Mouse (Mus musculus): ENCODE measurements around the gene Gpank1. TPM values are rescaled to one million over a fixed set of nuclear protein-coding genes. Genes with fewer than 3 reads are reported as not detected.

The Gpank1 gene
- 1 to 10 TPM; 4.9 to 6.3 TPM for total RNA-seq (2021)
- long read RNA-seq, experiment 1, partial matches to known transcripts: 0 of 5 reads
- long read RNA-seq, experiment 1, other reads (novel, unspliced or antisense): 2 of 5 reads
- long read RNA-seq, experiment 2, partial matches to known transcripts: 0 of 6 reads
- long read RNA-seq, experiment 2, other reads (novel, unspliced or antisense): 4 of 6 reads

GRCm38 (mm10) chr17:35121143-35121799 is at the start of gene Gpank1:
Gpank1 (plus strand) TSS chr17:35121455.
- DNase-seq: peak; percentile 96

- no peak for DNase-seq
These were observed 47.2 kb upstream of the Gpank1 start for GRCm38 (mm10) chr17:35074097-35074496.

- DNase-seq: no peak
These were observed 44.6 kb upstream of the Gpank1 start, which contains the start of gene Ly6g6e for GRCm38 (mm10) chr17:35076507-35077176. Ly6g6e (plus strand) TSS chr17:35076902.

GRCm38 (mm10) chr17:35077285-35077684 is 44.0 kb upstream of the Gpank1 start:
- DNase-seq: no peak

- peak; percentile 38 for DNase-seq
These were observed 43.4 kb upstream of the Gpank1 start, which contains the start of gene Ly6g6d for GRCm38 (mm10) chr17:35077786-35078233. Ly6g6d (minus strand) TSS chr17:35078065.

GRCm38 (mm10) chr17:35079778-35080177 is 41.5 kb upstream of the Gpank1 start:
- no peak for DNase-seq

GRCm38 (mm10) chr17:35080248-35080647 is 41.0 kb upstream of the Gpank1 start:
- DNase-seq: no peak

- no peak for DNase-seq
These were observed 40.5 kb upstream of the Gpank1 start for GRCm38 (mm10) chr17:35080710-35081109.

GRCm38 (mm10) chr17:35082841-35083576 is 38.2 kb upstream of the Gpank1 start:
- DNase-seq: no peak

- DNase-seq: no peak
These were observed 37.2 kb upstream of the Gpank1 start for GRCm38 (mm10) chr17:35083929-35084497.

GRCm38 (mm10) chr17:35085208-35085865 is 35.9 kb upstream of the Gpank1 start, which contains the start of gene Ly6g6f:
Ly6g6f (minus strand) TSS chr17:35085610.
- DNase-seq: no peak

GRCm38 (mm10) chr17:35088151-35088550 is 33.1 kb upstream of the Gpank1 start:
- no peak for DNase-seq

- peak; percentile 93 for DNase-seq
These were observed 32.2 kb upstream of the Gpank1 start, which contains the start of gene Abhd16a for GRCm38 (mm10) chr17:35088825-35089644. Abhd16a (plus strand) TSS chr17:35089263.

- DNase-seq: no peak
These were observed 30.9 kb upstream of the Gpank1 start for GRCm38 (mm10) chr17:35090166-35090932.

- no peak for DNase-seq
These were observed 28.7 kb upstream of the Gpank1 start for GRCm38 (mm10) chr17:35092403-35093198.

GRCm38 (mm10) chr17:35094475-35095365 is 26.5 kb upstream of the Gpank1 start:
- DNase-seq: no peak

GRCm38 (mm10) chr17:35096597-35096996 is 24.7 kb upstream of the Gpank1 start:
- DNase-seq: no peak

Measured in gastrocnemius, postnatal 10 days (tissue).